Mouse (Mus musculus) spleen, postnatal 36 days (tissue): ENCODE data around the gene Tmem127.
A peak's percentile ranks its signal among the peaks of the same experiment; 100 is the strongest.
"Not testable (repeated sequence)": the region's sequence is repeated elsewhere in the genome, so short reads cannot be mapped to it uniquely, and the experiment has no call there.

Source experiments
- DNase-seq, 2 experiments: peaks; one replicate each; pipeline ENCODE4 v3.0.0; 2022; ENCODE audit warnings: low spot score in 2 of 2, mixed read lengths in 1 of 2

The Tmem127 gene

GRCm38 (mm10) chr2:127247592-127248333 lies at the start of gene Tmem127, which contains the start of gene Ciao1:
Gene Tmem127, plus strand, starts transcription at chr2:127247908.
Gene Ciao1, minus strand, starts transcription at chr2:127247816.
- DNase-seq, result peak; percentile 99

GRCm38 (mm10) chr2:127204932-127205331 lies 42.8 kb upstream of the Tmem127 start:
- peak; percentile 35 to 37 for DNase-seq

GRCm38 (mm10) chr2:127205936-127206335 lies 41.8 kb upstream of the Tmem127 start:
- DNase-seq, result not testable (repeated sequence)

GRCm38 (mm10) chr2:127206916-127207315 lies 40.8 kb upstream of the Tmem127 start:
- DNase-seq, result no peak

- DNase-seq, result peak; percentile 92 to 96
These were observed 39.9 kb upstream of the Tmem127 start, which contains the start of the genes 1810024B03Rik and Snrnp200 for GRCm38 (mm10) chr2:127207547-127208451. Gene 1810024B03Rik, minus strand, starts transcription at chr2:127208280. Gene Snrnp200, plus strand, starts transcription at chr2:127208386.

- no peak for DNase-seq
These were observed 39.3 kb upstream of the Tmem127 start for GRCm38 (mm10) chr2:127208452-127208769.

GRCm38 (mm10) chr2:127210701-127211100 lies 37.0 kb upstream of the Tmem127 start:
- DNase-seq, result no peak

- DNase-seq, result no peak
These were observed 30.0 kb upstream of the Tmem127 start for GRCm38 (mm10) chr2:127217746-127218145.

GRCm38 (mm10) chr2:127225261-127225660 lies 22.4 kb upstream of the Tmem127 start:
- DNase-seq, result no peak

GRCm38 (mm10) chr2:127237897-127238610 lies 9.7 kb upstream of the Tmem127 start:
- no peak for DNase-seq

- no peak for DNase-seq
These were observed 7.6 kb upstream of the Tmem127 start for GRCm38 (mm10) chr2:127240065-127240464.

- DNase-seq, result peak; percentile 44 to 59
These were observed 761 bp downstream of the Tmem127 start for GRCm38 (mm10) chr2:127248334-127249004.

- no peak for DNase-seq
These were observed 2.7 kb downstream of the Tmem127 start for GRCm38 (mm10) chr2:127250291-127251008.

GRCm38 (mm10) chr2:127251457-127251856 lies 3.7 kb downstream of the Tmem127 start:
- no peak for DNase-seq

GRCm38 (mm10) chr2:127251880-127252527 lies 4.3 kb downstream of the Tmem127 start:
- no peak for DNase-seq

GRCm38 (mm10) chr2:127252787-127253186 lies 5.1 kb downstream of the Tmem127 start:
- DNase-seq, result no peak

GRCm38 (mm10) chr2:127254604-127255134 lies 7.0 kb downstream of the Tmem127 start:
- no peak for DNase-seq

GRCm38 (mm10) chr2:127255294-127255693 lies 7.6 kb downstream of the Tmem127 start:
- DNase-seq, result no peak

GRCm38 (mm10) chr2:127259340-127259739 lies 11.6 kb downstream of the Tmem127 start:
- no peak for DNase-seq

- no peak for DNase-seq
These were observed 14.8 kb downstream of the Tmem127 start for GRCm38 (mm10) chr2:127262480-127262879.
